Mouse (Mus musculus) intestine, postnatal 0 days (tissue): ENCODE measurements around the gene Loxl1. TPM values are rescaled to one million over a fixed set of nuclear protein-coding genes. Genes with fewer than 3 reads are reported as not detected.

Experiments used
- ATAC-seq: fragments of 200-750 bp; cut with Nextera tagmentation; 2 replicates; pipeline ENCODE4 v1.8.0; 2017; ENCODE audit warnings: mild to moderate bottlenecking, moderate TSS enrichment, moderate library complexity
- H3K27ac ChIP-seq: fragments of 300-500 bp; sonication (generic); 2 replicates; pipeline ENCODE4 v1.5.1; 2014; ENCODE audit warnings: mild to moderate bottlenecking, low read depth, low read length, moderate library complexity
- H3K27me3 ChIP-seq: fragments of 300-500 bp; sonication (generic); replicated peaks from 2 replicates; pipeline ENCODE4 v1.6.1; 2014; ENCODE audit warnings: low read length, mixed read lengths; ENCODE audit not compliant: control insufficient read depth, insufficient read depth
- H3K36me3 ChIP-seq: fragments of 300-500 bp; sonication (generic); 2 replicates; pipeline ENCODE4 v1.6.1; 2014; ENCODE audit warnings: mild to moderate bottlenecking, moderate library complexity; ENCODE audit not compliant: control insufficient read depth, insufficient read depth
- H3K4me1 ChIP-seq: fragments of 300-500 bp; sonication (generic); replicated peaks from 2 replicates; pipeline ENCODE4 v1.6.1; 2014; ENCODE audit warnings: antibody characterized with exemption, low read length, mixed read lengths; ENCODE audit not compliant: control insufficient read depth, insufficient read depth
- H3K4me2 ChIP-seq: fragments of 300-500 bp; sonication (generic); replicated peaks from 2 replicates; pipeline ENCODE4 v1.6.1; 2014; ENCODE audit warnings: low read depth, mild to moderate bottlenecking, moderate library complexity
- H3K4me3 ChIP-seq: fragments of 300-500 bp; sonication (generic); 2 replicates; pipeline ENCODE4 v1.5.1; 2014; ENCODE audit warnings: low read depth, low read length
- H3K9ac ChIP-seq: fragments of 300-500 bp; sonication (generic); 2 replicates; pipeline ENCODE4 v1.6.1; 2014; ENCODE audit warnings: mild to moderate bottlenecking, low read depth, low read length
- H3K9me3 ChIP-seq: fragments of 300-500 bp; sonication (generic); 2 replicates; pipeline ENCODE4 v1.6.1; 2016; ENCODE audit warnings: mixed run types; ENCODE audit not compliant: control insufficient read depth
- CTCF ChIP-seq: sonication (generic); IDR thresholded peaks from 2 replicates; pipeline ENCODE4 v1.5.1; 2016; ENCODE audit warnings: low read depth, mild to moderate bottlenecking, control low read depth, antibody characterized with exemption, moderate library complexity
- whole genome bisulfite sequencing: fragments of 180-500 bp; shearing (Covaris S2); extraction: QIAGEN DNeasy Blood & Tissue Kit; methylation state at CpG from one replicate; pipeline ENCODE4 v1.1.7; 2014; 5-methylcytosine and 5-hydroxymethylcytosine counted together
- polyA plus RNA-seq: library from polyadenylated mRNA; unstranded; fragments of >200 nt; fragmentation: Nextera tagmentation; extraction: Ambion mirVana; gene quantifications from 2 replicates; pipeline ENCODE4 v1.2.1, GENCODE M21; 2015

Loxl1 gene
- polyA plus RNA-seq = 21.6 and 23.8 TPM in 2 replicates

DNA sequence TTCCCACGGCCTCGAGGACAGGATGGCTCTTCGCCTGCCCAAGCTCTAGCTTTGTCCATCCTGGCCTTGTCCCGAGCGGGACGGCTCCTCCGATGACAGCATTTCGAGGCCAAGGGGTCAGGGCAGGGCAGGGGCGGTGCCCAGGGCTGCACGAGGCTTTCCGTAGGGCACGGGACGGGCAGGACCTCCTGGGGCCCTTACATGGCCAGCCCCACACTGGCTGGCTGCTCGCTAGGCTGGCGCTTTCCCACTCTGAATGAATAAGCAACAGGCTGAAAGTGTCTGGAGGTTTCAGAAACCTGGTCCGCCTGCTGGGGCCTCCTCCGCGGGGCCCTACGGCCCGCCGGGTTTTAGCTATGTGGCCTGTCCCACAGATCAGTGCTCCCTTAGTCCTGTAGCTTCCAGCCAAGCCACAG lies at the start of gene Loxl1:
Gene Loxl1 (minus strand): TSS at position 243 of the 416 bp plus-strand sequence.
- Histone ChIP-seq H3K36me3 (no peaks in the 10 kb centered on the region), H3K4me1 (0 out of 2 replicates have a peak, but pooled peaks cover 3% of the 10 kb centered on the region), H3K9me3 (no peaks in the 10 kb centered on the region), H3K27ac (no peak within 1 kb of the TSS; the same call in 1 of the 2 replicates), H3K4me2 (peak within 1 kb of the TSS; percentile 76), H3K4me3 (peak within 1 kb of the TSS; percentile 43), H3K9ac (peak within 1 kb of the TSS; percentile 37), H3K27me3 (peaks cover 29% of the 10 kb centered on the region)
- ATAC-seq = no peak
- no peak for TF ChIP-seq CTCF
- 6% methylated on average over 21 of the region's 21 CpGs for WGBS

DNA sequence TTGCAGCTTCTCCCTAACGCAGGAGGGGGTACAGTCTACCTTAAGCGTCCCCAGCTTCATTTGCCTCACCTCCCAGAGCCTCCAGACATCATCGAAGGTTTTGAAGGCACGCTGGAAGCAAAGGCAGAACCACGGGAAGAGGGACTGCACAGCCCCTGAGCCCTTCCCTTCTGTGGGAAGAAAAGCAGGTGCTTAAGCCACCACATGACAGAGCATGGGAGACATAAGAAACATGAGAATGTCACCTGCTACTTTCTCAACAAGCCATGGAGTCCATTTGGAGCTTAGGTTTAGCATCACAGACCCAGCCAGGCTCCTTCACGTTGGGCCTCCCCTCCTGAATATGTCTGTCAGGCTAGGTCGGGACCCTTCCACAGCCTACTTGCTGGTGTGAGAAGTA lies 49.0 kb upstream of the Loxl1 start:
- Histone ChIP-seq H3K9ac (no peak overlapping the region), H3K27ac (no peak overlapping the region), H3K9me3 (no peaks in the 10 kb centered on the region), H3K4me1 (no peaks in the 10 kb centered on the region), H3K36me3 (no peaks in the 10 kb centered on the region), H3K4me3 (no peak overlapping the region), H3K27me3 (no peaks in the 10 kb centered on the region), H3K4me2 (no peak overlapping the region)
- ATAC-seq = no peak
- no peak for TF ChIP-seq CTCF
- WGBS = 85% methylated on average over 7 of the region's 7 CpGs

DNA sequence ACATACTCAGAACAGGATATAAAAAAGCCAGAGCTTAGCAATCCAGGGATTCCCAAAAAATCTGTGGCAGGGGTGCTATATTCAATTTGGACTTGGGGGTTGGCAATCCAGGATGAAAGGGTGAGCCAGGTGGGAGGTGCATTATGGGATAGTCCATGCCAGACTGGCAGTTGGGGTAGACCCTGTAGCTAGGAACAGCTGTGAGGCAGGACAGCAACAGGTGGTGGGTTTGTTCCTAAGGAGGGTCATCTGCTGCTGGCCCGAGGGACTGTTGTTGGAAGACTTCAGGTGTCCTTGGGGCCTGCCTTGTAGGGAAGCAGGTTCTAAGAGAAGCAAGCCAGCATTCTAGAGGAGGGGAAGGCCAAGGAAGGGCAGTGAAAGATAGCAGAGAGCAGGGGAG lies 48.4 kb upstream of the Loxl1 start:
- Histone ChIP-seq H3K9me3 (no peaks in the 10 kb centered on the region), H3K4me1 (no peaks in the 10 kb centered on the region)
- TF ChIP-seq CTCF = no peak

DNA sequence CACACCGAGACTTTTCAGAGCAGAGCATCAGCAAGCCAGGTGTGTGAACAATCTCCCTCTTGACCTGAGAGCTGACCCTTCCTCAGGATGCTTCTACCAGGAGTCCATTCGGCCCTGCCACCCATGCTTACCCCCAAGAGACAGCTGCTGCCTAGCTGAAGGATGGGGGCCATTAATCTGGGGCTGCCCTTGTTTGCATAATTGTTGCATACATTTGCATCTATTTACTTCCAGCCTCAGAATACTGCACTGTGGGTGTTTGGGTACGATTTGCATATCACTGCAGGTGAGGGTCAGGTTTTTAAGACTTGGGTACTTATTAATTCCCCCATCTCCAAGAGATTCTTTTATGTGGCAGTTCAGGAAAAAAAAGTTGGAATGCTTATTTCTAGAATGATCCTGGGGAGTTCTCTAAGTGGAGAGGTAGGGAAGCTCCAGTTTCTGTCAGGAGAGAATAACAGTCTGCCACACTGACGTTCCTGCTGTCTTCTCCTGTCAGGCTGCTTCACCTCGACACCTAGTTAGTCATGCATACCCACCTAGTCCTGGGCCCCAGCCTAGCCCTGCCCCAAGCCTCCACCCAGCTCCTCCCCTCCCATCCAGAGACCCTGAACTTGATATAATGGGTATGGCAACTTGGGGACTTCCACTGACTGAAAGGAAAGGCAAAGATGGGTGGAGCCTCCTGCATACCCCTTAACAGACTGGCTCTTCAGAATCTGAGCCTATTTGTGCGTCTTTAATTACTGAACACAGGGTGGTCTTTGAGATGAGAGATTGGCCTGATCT lies 42.5 kb upstream of the Loxl1 start:
- no peak for TF ChIP-seq CTCF
- Histone ChIP-seq H3K27ac (no peak overlapping the region), H3K9ac (no peak overlapping the region), H3K4me1 (no peaks in the 10 kb centered on the region), H3K4me2 (no peak overlapping the region), H3K9me3 (no peaks in the 10 kb centered on the region), H3K4me3 (no peak overlapping the region), H3K27me3 (no peaks in the 10 kb centered on the region), H3K36me3 (no peaks in the 10 kb centered on the region)
- ATAC-seq = no peak
- WGBS = 30% methylated on average over 6 of the region's 6 CpGs

More for the DNA sequence above, 48.4 kb upstream of the Loxl1 start:
- no peak overlapping the region for H3K27ac ChIP-seq
- 88% methylated on average over 1 of the region's 1 CpGs for WGBS
- no peak for ATAC-seq
- H3K9ac ChIP-seq = no peak overlapping the region
- H3K36me3 ChIP-seq = no peaks in the 10 kb centered on the region
- H3K27me3 ChIP-seq = no peaks in the 10 kb centered on the region
- H3K4me2 ChIP-seq = no peak overlapping the region
- H3K4me3 ChIP-seq = no peak overlapping the region

DNA sequence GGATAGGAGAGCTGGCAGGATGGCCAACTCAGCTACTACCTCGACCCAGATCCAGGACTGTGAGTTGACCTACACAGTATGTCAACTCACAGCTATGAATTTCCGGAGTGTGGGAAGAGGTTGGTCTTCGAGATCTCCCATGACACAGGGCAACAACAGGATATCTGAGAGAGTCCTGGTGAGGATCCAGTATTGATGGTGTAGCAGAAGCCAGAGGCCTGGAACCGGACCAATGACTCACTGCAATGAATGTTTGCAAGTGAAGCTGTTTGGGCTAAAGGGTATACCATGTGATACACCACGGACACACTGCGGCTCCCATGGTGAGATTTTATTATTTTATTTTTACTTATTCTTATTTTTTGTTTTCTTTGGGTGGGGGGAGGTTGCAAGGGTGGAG lies 41.7 kb upstream of the Loxl1 start:
- Histone ChIP-seq H3K27ac (no peak overlapping the region), H3K9me3 (no peaks in the 10 kb centered on the region), H3K36me3 (no peaks in the 10 kb centered on the region), H3K27me3 (no peaks in the 10 kb centered on the region), H3K9ac (no peak overlapping the region), H3K4me1 (no peaks in the 10 kb centered on the region), H3K4me3 (no peak overlapping the region), H3K4me2 (no peak overlapping the region)
- 74% methylated on average over 6 of the region's 6 CpGs for WGBS
- no peak for ATAC-seq
- no peak for TF ChIP-seq CTCF

DNA sequence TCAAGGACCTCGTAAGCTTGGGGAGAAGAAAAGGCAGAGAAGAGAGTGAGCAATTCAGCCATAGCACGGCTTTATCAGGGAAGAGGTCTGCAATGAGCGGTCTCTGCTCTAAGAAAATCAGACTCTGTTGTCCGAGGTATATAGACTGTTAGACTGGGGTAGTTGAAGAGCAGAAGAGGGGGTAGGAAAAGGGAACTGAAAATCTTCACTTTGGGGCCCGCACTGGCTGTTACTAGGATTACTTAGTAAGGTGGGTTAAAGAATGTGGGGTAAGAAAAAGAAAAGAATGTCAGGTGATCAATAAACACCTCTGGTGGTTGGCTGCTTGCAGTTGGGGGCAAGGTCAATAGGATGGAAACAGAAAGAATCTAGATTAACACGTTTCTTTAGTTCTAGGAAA lies 40.2 kb upstream of the Loxl1 start:
- H3K4me1 ChIP-seq = no peaks in the 10 kb centered on the region
- no peak overlapping the region for H3K27ac ChIP-seq
- WGBS = 80% methylated on average over 6 of the region's 6 CpGs
- no peaks in the 10 kb centered on the region for H3K27me3 ChIP-seq
- no peak overlapping the region for H3K9ac ChIP-seq
- no peak overlapping the region for H3K4me3 ChIP-seq
- no peak for TF ChIP-seq CTCF
- H3K9me3 ChIP-seq = no peaks in the 10 kb centered on the region
- H3K4me2 ChIP-seq = no peak overlapping the region
- ATAC-seq = no peak
- no peaks in the 10 kb centered on the region for H3K36me3 ChIP-seq
